Mouse (Mus musculus) CD4-positive, CD25-positive, alpha-beta regulatory T cell, adult 9 weeks (primary cell): ENCODE data around the gene Atp1a3. TPM values are rescaled to one million over a fixed set of nuclear protein-coding genes. Genes with fewer than 3 reads are reported as not detected.

ENCODE experiments used
- polyA plus RNA-seq: library from polyadenylated mRNA; unstranded; fragments of 100-300 nt; shearing (Covaris generic); gene quantifications from one replicate; pipeline ENCODE4 v1.2.1, GENCODE M21; 2017

The Atp1a3 gene
- 4.7 TPM for polyA plus RNA-seq

GRCm38 (mm10) chr7:25005421-25006065 is at the start of gene Atp1a3:
Atp1a3 (minus strand) TSS chr7:25005958.

GRCm38 (mm10) chr7:24971972-24972893 is 33.5 kb downstream of the Atp1a3 start, which contains the start of gene Rabac1:
Rabac1 (minus strand) TSS chr7:24972754.

GRCm38 (mm10) chr7:24944257-24944950 is 61.4 kb downstream of the Atp1a3 start, which contains the start of gene Gm4881:
Gm4881 (minus strand) TSS chr7:24944494.

Other genes with a start within 250 kb of the Atp1a3 start
- gene Cd177, start 245.6 kb downstream of the Atp1a3 start, polyA plus RNA-seq, result 0.62 TPM
- not detected for gene Ceacam10, start 228.8 kb downstream of the Atp1a3 start, polyA plus RNA-seq
- gene Gm9844, start 143.7 kb downstream of the Atp1a3 start, polyA plus RNA-seq, result 19.4 TPM
- gene Lypd4, start 136.0 kb downstream of the Atp1a3 start, polyA plus RNA-seq, result not detected
- gene Dmrtc2, start 135.9 kb downstream of the Atp1a3 start, polyA plus RNA-seq, result not detected
- gene Rps19, start 121.6 kb downstream of the Atp1a3 start, polyA plus RNA-seq, result 6,689 TPM
- gene Cd79a, start 108.6 kb downstream of the Atp1a3 start, polyA plus RNA-seq, result 7.3 TPM
- gene Arhgef1, start 103.0 kb downstream of the Atp1a3 start, polyA plus RNA-seq, result 593 TPM
- gene Gm4881, start 61.5 kb downstream of the Atp1a3 start, polyA plus RNA-seq, result not detected
- 801 TPM for gene Rabac1, start 33.2 kb downstream of the Atp1a3 start, polyA plus RNA-seq
- 4.4 TPM for gene Grik5, start 66.4 kb upstream of the Atp1a3 start, polyA plus RNA-seq
- 22.0 TPM for gene Zfp574, start 66.6 kb upstream of the Atp1a3 start, polyA plus RNA-seq
- gene Pou2f2, start 173.8 kb upstream of the Atp1a3 start, polyA plus RNA-seq, result 124 TPM
- 45.4 TPM for gene Dedd2, start 214.7 kb upstream of the Atp1a3 start, polyA plus RNA-seq
- 4.5 TPM for gene Zfp526, start 215.5 kb upstream of the Atp1a3 start, polyA plus RNA-seq
- gene Gsk3a, start 231.9 kb upstream of the Atp1a3 start, polyA plus RNA-seq, result 6.8 TPM
- gene Erf, start 244.8 kb upstream of the Atp1a3 start, polyA plus RNA-seq, result 1.1 TPM